Mouse (Mus musculus): Measurements from ENCODE around the gene Tbc1d13. TPM values are rescaled to one million over a fixed set of nuclear protein-coding genes. Genes with fewer than 3 reads are reported as not detected.

The Tbc1d13 gene
- polyA plus RNA-seq, 1 experiment, result 26.2 TPM

GRCm38 (mm10) chr2:30182424-30182823 lies 48.9 kb downstream of the Tbc1d13 start:
- no peaks in the 10 kb centered on the region for H3K27me3 ChIP-seq (ENCODE audit: control insufficient read depth, insufficient read depth, low read length)
- no peak overlapping the region for H3K27ac ChIP-seq (ENCODE audit: control insufficient read depth, insufficient read depth, low read depth, low read length)
- no peaks in the 10 kb centered on the region for H3K36me3 ChIP-seq (ENCODE audit: control insufficient read depth, insufficient read depth, low read length)
- no peak for TF ChIP-seq CTCF (IDR thresholded peaks at IDR 0.05; ENCODE audit: control insufficient read depth, insufficient read depth, insufficient replicate concordance, low read depth, low read length)
- TF ChIP-seq POLR2A (IDR thresholded peaks at IDR 0.05; ENCODE audit: control insufficient read depth, low read depth, low read length), result no peak
- peaks cover 4% of the 10 kb centered on the region for H3K4me1 ChIP-seq (ENCODE audit: control insufficient read depth, insufficient read depth, low read length)
- no peak overlapping the region for H3K4me3 ChIP-seq (ENCODE audit: control insufficient read depth, low read depth, low read length)

GRCm38 (mm10) chr2:30183721-30184120 lies 50.2 kb downstream of the Tbc1d13 start:
- Histone ChIP-seq H3K27ac (ENCODE audit: control insufficient read depth, insufficient read depth, low read depth, low read length) (no peak overlapping the region), H3K27me3 (ENCODE audit: control insufficient read depth, insufficient read depth, low read length) (no peaks in the 10 kb centered on the region), H3K4me3 (ENCODE audit: control insufficient read depth, low read depth, low read length) (no peak overlapping the region), H3K4me1 (ENCODE audit: control insufficient read depth, insufficient read depth, low read length) (no peaks in the 10 kb centered on the region), H3K36me3 (ENCODE audit: control insufficient read depth, insufficient read depth, low read length) (no peaks in the 10 kb centered on the region)
- TF ChIP-seq POLR2A (IDR thresholded peaks at IDR 0.05; ENCODE audit: control insufficient read depth, low read depth, low read length) (no peak), CTCF (IDR thresholded peaks at IDR 0.05; ENCODE audit: control insufficient read depth, insufficient read depth, insufficient replicate concordance, low read depth, low read length) (no peak)

GRCm38 (mm10) chr2:30185276-30185675 lies 51.7 kb downstream of the Tbc1d13 start:
- Histone ChIP-seq H3K4me3 (ENCODE audit: control insufficient read depth, low read depth, low read length) (no peak overlapping the region), H3K4me1 (ENCODE audit: control insufficient read depth, insufficient read depth, low read length) (no peaks in the 10 kb centered on the region), H3K27me3 (ENCODE audit: control insufficient read depth, insufficient read depth, low read length) (no peaks in the 10 kb centered on the region), H3K27ac (ENCODE audit: control insufficient read depth, insufficient read depth, low read depth, low read length) (no peak overlapping the region), H3K36me3 (ENCODE audit: control insufficient read depth, insufficient read depth, low read length) (no peaks in the 10 kb centered on the region)
- TF ChIP-seq CTCF (IDR thresholded peaks at IDR 0.05; ENCODE audit: control insufficient read depth, insufficient read depth, insufficient replicate concordance, low read depth, low read length) (no peak), POLR2A (IDR thresholded peaks at IDR 0.05; ENCODE audit: control insufficient read depth, low read depth, low read length) (no peak)

- no peaks in the 10 kb centered on the region for H3K4me1 ChIP-seq (ENCODE audit: control insufficient read depth, insufficient read depth, low read length)
- no peaks in the 10 kb centered on the region for H3K27me3 ChIP-seq (ENCODE audit: control insufficient read depth, insufficient read depth, low read length)
- TF ChIP-seq POLR2A (IDR thresholded peaks at IDR 0.05; ENCODE audit: control insufficient read depth, low read depth, low read length) (no peak), CTCF (IDR thresholded peaks at IDR 0.05; ENCODE audit: control insufficient read depth, insufficient read depth, insufficient replicate concordance, low read depth, low read length) (no peak)
- H3K4me3 ChIP-seq (ENCODE audit: control insufficient read depth, low read depth, low read length), result no peak overlapping the region
- no peaks in the 10 kb centered on the region for H3K36me3 ChIP-seq (ENCODE audit: control insufficient read depth, insufficient read depth, low read length)
- H3K27ac ChIP-seq (ENCODE audit: control insufficient read depth, insufficient read depth, low read depth, low read length), result no peak overlapping the region
Measured at GRCm38 (mm10) chr2:30185681-30186080, 52.1 kb downstream of the Tbc1d13 start.

GRCm38 (mm10) chr2:30191790-30192580 lies 58.4 kb downstream of the Tbc1d13 start:
- TF ChIP-seq CTCF (IDR thresholded peaks at IDR 0.05; ENCODE audit: control insufficient read depth, insufficient read depth, insufficient replicate concordance, low read depth, low read length) (no peak), POLR2A (IDR thresholded peaks at IDR 0.05; ENCODE audit: control insufficient read depth, low read depth, low read length) (no peak)
- H3K27me3 ChIP-seq (ENCODE audit: control insufficient read depth, insufficient read depth, low read length), result no peaks in the 10 kb centered on the region

GRCm38 (mm10) chr2:30194656-30195055 lies 61.1 kb downstream of the Tbc1d13 start:
- no peaks in the 10 kb centered on the region for H3K4me1 ChIP-seq (ENCODE audit: control insufficient read depth, insufficient read depth, low read length)
- TF ChIP-seq POLR2A (IDR thresholded peaks at IDR 0.05; ENCODE audit: control insufficient read depth, low read depth, low read length), result no peak
- no peak for TF ChIP-seq CTCF (IDR thresholded peaks at IDR 0.05; ENCODE audit: control insufficient read depth, insufficient read depth, insufficient replicate concordance, low read depth, low read length)
- no peaks in the 10 kb centered on the region for H3K36me3 ChIP-seq (ENCODE audit: control insufficient read depth, insufficient read depth, low read length)
- H3K27me3 ChIP-seq (ENCODE audit: control insufficient read depth, insufficient read depth, low read length), result no peaks in the 10 kb centered on the region
- H3K27ac ChIP-seq (ENCODE audit: control insufficient read depth, insufficient read depth, low read depth, low read length), result no peak overlapping the region
- no peak overlapping the region for H3K4me3 ChIP-seq (ENCODE audit: control insufficient read depth, low read depth, low read length)

More at GRCm38 (mm10) chr2:30191790-30192580, 58.4 kb downstream of the Tbc1d13 start:
- Histone ChIP-seq H3K4me3 (ENCODE audit: control insufficient read depth, low read depth, low read length) (no peak overlapping the region), H3K27ac (ENCODE audit: control insufficient read depth, insufficient read depth, low read depth, low read length) (no peak overlapping the region), H3K36me3 (ENCODE audit: control insufficient read depth, insufficient read depth, low read length) (no peaks in the 10 kb centered on the region), H3K4me1 (ENCODE audit: control insufficient read depth, insufficient read depth, low read length) (no peaks in the 10 kb centered on the region)

DNA sequence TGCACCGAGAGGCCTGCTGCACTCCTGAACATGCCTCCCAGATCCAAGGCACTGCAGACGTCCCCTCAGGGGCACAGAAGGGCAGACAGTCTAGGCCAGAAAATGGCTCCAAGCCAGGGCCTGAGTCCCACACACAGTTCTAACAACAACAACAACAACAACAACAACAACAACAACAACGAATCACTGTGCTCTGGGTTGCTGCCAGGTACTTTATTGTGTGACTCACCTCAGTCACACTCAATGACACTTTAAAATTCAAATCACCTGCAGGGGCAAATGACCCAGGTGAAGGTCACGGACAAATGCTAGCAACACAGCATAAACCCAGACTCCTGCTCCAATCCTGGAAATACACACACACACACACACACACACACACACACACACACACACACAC lies 64.5 kb downstream of the Tbc1d13 start:
- Histone ChIP-seq H3K4me1 (ENCODE audit: control insufficient read depth, insufficient read depth, low read length) (no peaks in the 10 kb centered on the region), H3K36me3 (ENCODE audit: control insufficient read depth, insufficient read depth, low read length) (no peaks in the 10 kb centered on the region), H3K4me3 (ENCODE audit: control insufficient read depth, low read depth, low read length) (no peak overlapping the region), H3K27ac (ENCODE audit: control insufficient read depth, insufficient read depth, low read depth, low read length) (no peak overlapping the region), H3K27me3 (ENCODE audit: control insufficient read depth, insufficient read depth, low read length) (no peaks in the 10 kb centered on the region)
- TF ChIP-seq CTCF (IDR thresholded peaks at IDR 0.05; ENCODE audit: control insufficient read depth, insufficient read depth, insufficient replicate concordance, low read depth, low read length) (no peak), POLR2A (IDR thresholded peaks at IDR 0.05; ENCODE audit: control insufficient read depth, low read depth, low read length) (no peak)
